Mouse (Mus musculus): Measurements from ENCODE around the gene Tinagl1.

DNA sequence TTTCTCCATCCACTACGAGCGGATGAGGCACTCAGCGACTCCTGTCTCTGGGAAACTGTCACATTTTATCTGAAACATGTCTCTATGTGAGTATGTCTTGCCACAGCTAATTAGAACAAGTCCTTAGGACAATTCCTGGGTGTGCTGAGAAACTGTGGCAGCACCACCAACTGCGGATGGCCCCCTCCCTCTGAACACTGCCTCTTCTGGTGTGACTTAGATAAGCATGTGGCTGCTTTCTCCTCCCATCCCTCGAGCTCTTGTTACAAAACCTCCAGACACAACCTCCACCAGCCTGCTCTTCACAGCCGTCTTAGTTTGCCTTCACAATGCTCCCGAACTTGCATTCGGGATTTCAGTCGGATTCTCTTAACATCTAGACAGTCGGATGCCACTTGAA lies 38.9 kb upstream of the Tinagl1 start:
- 0 out of 4 replicates have a peak, but pooled peaks of 1 of the 2 experiments have one; percentile 14 for TF ChIP-seq EP300 (IDR thresholded peaks at IDR 0.05; ENCODE audit: low read depth in 1 of 2, low read length in 2 of 2)
- no peak for TF ChIP-seq POLR2AphosphoS5 (IDR thresholded peaks at IDR 0.05; ENCODE audit: borderline replicate concordance, low read depth, low read length)
- TF ChIP-seq POLR2A (IDR thresholded peaks at IDR 0.05; ENCODE audit: control insufficient read depth in 1 of 2, insufficient read depth in 1 of 2, low read depth in 1 of 2, low read length in 2 of 2, poor library complexity in 1 of 2), result no peak

Measured in MEL (cell line).